Mouse (Mus musculus): Measurements from ENCODE around the gene Ankrd11. TPM values are rescaled to one million over a fixed set of nuclear protein-coding genes. Genes with fewer than 3 reads are reported as not detected.
"Not testable (repeated sequence)": the region's sequence is repeated elsewhere in the genome, so short reads cannot be mapped to it uniquely, and the experiment has no call there.

The Ankrd11 gene
- polyA plus RNA-seq, 1 experiment from 2014 or later: 46.2 TPM

DNA sequence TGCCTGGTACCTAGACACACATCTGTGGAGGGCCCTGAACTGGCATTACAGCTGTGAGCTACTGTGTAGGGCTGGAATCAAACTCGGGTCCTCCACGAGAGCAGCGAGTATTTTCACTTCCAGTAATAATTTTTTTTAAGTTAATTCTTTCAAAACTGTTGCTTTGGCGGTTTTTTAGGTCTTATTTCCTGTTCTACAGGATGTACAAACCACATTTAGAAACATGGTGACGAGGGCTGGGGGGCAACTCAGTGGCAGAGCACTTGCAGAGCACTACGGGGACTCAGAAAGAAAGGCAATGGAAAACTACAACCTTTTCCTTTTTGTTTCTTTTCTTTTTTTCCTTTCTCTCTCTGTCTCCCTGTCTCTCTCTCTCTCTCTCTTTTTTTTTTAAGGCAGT is 7.9 kb downstream of the Ankrd11 start:
- no peak overlapping the region for H3K27ac ChIP-seq (replicated peaks; ENCODE audit: low read depth, low read length)
- ATAC-seq (ENCODE audit: low FRiP score, low TSS enrichment) (no peak), DNase-seq (no peak)
- H3K9me3 ChIP-seq (ENCODE audit: control insufficient read depth, low read length): no peaks in the 10 kb centered on the region
- H3K4me1 ChIP-seq (ENCODE audit: control insufficient read depth, insufficient read depth, low read length): peaks cover 9% of the 10 kb centered on the region
- H3K4me3 ChIP-seq (replicated peaks; ENCODE audit: low read depth, low read length): no peak overlapping the region
- H3K9ac ChIP-seq (replicated peaks; ENCODE audit: low read length): no peak overlapping the region
- H3K4me2 ChIP-seq (ENCODE audit: low read length): no peak overlapping the region
- WGBS: 90% methylated on average over 6 of the region's 6 CpGs
- H3K36me3 ChIP-seq (ENCODE audit: control insufficient read depth, insufficient read depth, low read length): no peaks in the 10 kb centered on the region
- H3K27me3 ChIP-seq (ENCODE audit: control insufficient read depth, insufficient read depth, low read length): no peaks in the 10 kb centered on the region

GRCm38 (mm10) chr8:123033431-123033830 is 8.6 kb downstream of the Ankrd11 start:
- Histone ChIP-seq H3K36me3 (ENCODE audit: control insufficient read depth, insufficient read depth, low read length) (no peaks in the 10 kb centered on the region), H3K27ac (replicated peaks; ENCODE audit: low read depth, low read length) (no peak overlapping the region), H3K4me3 (replicated peaks; ENCODE audit: low read depth, low read length) (no peak overlapping the region), H3K9me3 (ENCODE audit: control insufficient read depth, low read length) (no peaks in the 10 kb centered on the region), H3K4me1 (ENCODE audit: control insufficient read depth, insufficient read depth, low read length) (peaks cover 2% of the 10 kb centered on the region), H3K27me3 (ENCODE audit: control insufficient read depth, insufficient read depth, low read length) (no peaks in the 10 kb centered on the region), H3K4me2 (ENCODE audit: low read length) (no peak overlapping the region), H3K9ac (replicated peaks; ENCODE audit: low read length) (no peak overlapping the region)
- ATAC-seq (ENCODE audit: low FRiP score, low TSS enrichment) (no peak), DNase-seq (no peak)

GRCm38 (mm10) chr8:123032730-123033129 is 9.3 kb downstream of the Ankrd11 start:
- DNase-seq: no peak

GRCm38 (mm10) chr8:123031321-123031978 is 10.6 kb downstream of the Ankrd11 start:
- Histone ChIP-seq H3K27me3 (ENCODE audit: control insufficient read depth, insufficient read depth, low read length) (no peaks in the 10 kb centered on the region), H3K36me3 (ENCODE audit: control insufficient read depth, insufficient read depth, low read length) (no peaks in the 10 kb centered on the region), H3K4me3 (replicated peaks; ENCODE audit: low read depth, low read length) (no peak overlapping the region), H3K4me2 (ENCODE audit: low read length) (no peak overlapping the region), H3K9me3 (ENCODE audit: control insufficient read depth, low read length) (no peaks in the 10 kb centered on the region), H3K4me1 (ENCODE audit: control insufficient read depth, insufficient read depth, low read length) (no peaks in the 10 kb centered on the region), H3K9ac (replicated peaks; ENCODE audit: low read length) (no peak overlapping the region), H3K27ac (replicated peaks; ENCODE audit: low read depth, low read length) (no peak overlapping the region)
- no peak for DNase-seq
- no peak for ATAC-seq (ENCODE audit: low FRiP score, low TSS enrichment)
- 85% methylated on average over 7 of the region's 7 CpGs for WGBS

More at GRCm38 (mm10) chr8:123032730-123033129, 9.3 kb downstream of the Ankrd11 start:
- Histone ChIP-seq H3K9me3 (ENCODE audit: control insufficient read depth, low read length) (no peaks in the 10 kb centered on the region), H3K4me3 (replicated peaks; ENCODE audit: low read depth, low read length) (no peak overlapping the region), H3K9ac (replicated peaks; ENCODE audit: low read length) (no peak overlapping the region), H3K27ac (replicated peaks; ENCODE audit: low read depth, low read length) (no peak overlapping the region), H3K27me3 (ENCODE audit: control insufficient read depth, insufficient read depth, low read length) (no peaks in the 10 kb centered on the region), H3K36me3 (ENCODE audit: control insufficient read depth, insufficient read depth, low read length) (no peaks in the 10 kb centered on the region), H3K4me2 (ENCODE audit: low read length) (no peak overlapping the region), H3K4me1 (ENCODE audit: control insufficient read depth, insufficient read depth, low read length) (no peaks in the 10 kb centered on the region)
- no peak for ATAC-seq (ENCODE audit: low FRiP score, low TSS enrichment)

GRCm38 (mm10) chr8:123030091-123030490 is 12.0 kb downstream of the Ankrd11 start:
- not testable (repeated sequence) for H3K4me2 ChIP-seq (ENCODE audit: low read length); H3K36me3 ChIP-seq (ENCODE audit: control insufficient read depth, insufficient read depth, low read length); H3K4me1 ChIP-seq (ENCODE audit: control insufficient read depth, insufficient read depth, low read length); H3K27me3 ChIP-seq (ENCODE audit: control insufficient read depth, insufficient read depth, low read length); H3K9me3 ChIP-seq (ENCODE audit: control insufficient read depth, low read length); H3K27ac ChIP-seq (replicated peaks; ENCODE audit: low read depth, low read length); ATAC-seq (ENCODE audit: low FRiP score, low TSS enrichment); H3K9ac ChIP-seq (replicated peaks; ENCODE audit: low read length); H3K4me3 ChIP-seq (replicated peaks; ENCODE audit: low read depth, low read length); DNase-seq
- 89% methylated on average over 5 of the region's 5 CpGs for WGBS

DNA sequence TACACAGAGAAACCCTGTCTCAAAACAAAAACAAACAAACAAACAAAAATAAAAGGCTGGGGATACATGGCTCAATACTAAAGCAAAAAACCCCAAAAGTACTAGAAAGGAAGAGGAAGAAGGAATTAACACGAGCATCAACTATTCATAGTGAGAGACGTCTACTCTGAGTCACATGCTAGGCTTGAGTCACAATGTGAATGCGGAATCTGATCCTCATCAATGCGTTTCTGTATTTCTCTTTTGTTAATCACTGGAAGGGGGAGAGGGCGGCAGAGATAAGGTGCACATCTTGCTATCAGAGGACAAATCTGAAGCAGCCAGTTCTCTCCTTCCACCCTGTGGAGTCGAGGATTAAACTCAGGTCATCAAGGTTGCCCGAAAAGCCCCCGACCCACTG is 14.3 kb downstream of the Ankrd11 start:
- Histone ChIP-seq H3K36me3 (ENCODE audit: control insufficient read depth, insufficient read depth, low read length) (no peaks in the 10 kb centered on the region), H3K27ac (replicated peaks; ENCODE audit: low read depth, low read length) (no peak overlapping the region), H3K4me3 (replicated peaks; ENCODE audit: low read depth, low read length) (no peak overlapping the region), H3K27me3 (ENCODE audit: control insufficient read depth, insufficient read depth, low read length) (no peaks in the 10 kb centered on the region), H3K4me1 (ENCODE audit: control insufficient read depth, insufficient read depth, low read length) (no peaks in the 10 kb centered on the region), H3K4me2 (ENCODE audit: low read length) (no peak overlapping the region), H3K9me3 (ENCODE audit: control insufficient read depth, low read length) (no peaks in the 10 kb centered on the region), H3K9ac (replicated peaks; ENCODE audit: low read length) (no peak overlapping the region)
- ATAC-seq (ENCODE audit: low FRiP score, low TSS enrichment): no peak
- no peak for DNase-seq
- 90% methylated on average over 8 of the region's 8 CpGs for WGBS

DNA sequence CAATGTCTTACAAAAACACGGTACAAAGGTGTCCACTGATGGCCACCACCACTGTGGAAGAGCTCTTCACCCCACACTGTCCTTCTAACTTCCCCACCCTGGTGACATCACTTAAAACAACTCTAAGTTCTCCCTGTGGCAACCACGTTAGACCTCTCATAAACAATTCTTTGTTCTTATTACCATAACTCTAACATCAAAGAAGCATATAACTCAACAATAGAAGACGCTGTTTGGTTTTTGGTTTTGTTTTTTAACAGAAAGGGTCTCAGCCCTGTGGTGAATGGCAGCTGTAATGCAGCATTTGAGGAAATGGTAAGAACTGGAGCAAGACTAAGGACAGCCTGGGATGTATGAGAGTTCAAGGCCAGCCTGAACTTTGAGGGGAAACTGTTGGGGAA is 16.1 kb downstream of the Ankrd11 start:
- Histone ChIP-seq H3K27me3 (ENCODE audit: control insufficient read depth, insufficient read depth, low read length) (no peaks in the 10 kb centered on the region), H3K9ac (replicated peaks; ENCODE audit: low read length) (no peak overlapping the region), H3K9me3 (ENCODE audit: control insufficient read depth, low read length) (no peaks in the 10 kb centered on the region), H3K4me1 (ENCODE audit: control insufficient read depth, insufficient read depth, low read length) (no peaks in the 10 kb centered on the region), H3K4me3 (replicated peaks; ENCODE audit: low read depth, low read length) (no peak overlapping the region), H3K36me3 (ENCODE audit: control insufficient read depth, insufficient read depth, low read length) (no peaks in the 10 kb centered on the region), H3K27ac (replicated peaks; ENCODE audit: low read depth, low read length) (no peak overlapping the region), H3K4me2 (ENCODE audit: low read length) (no peak overlapping the region)
- ATAC-seq (ENCODE audit: low FRiP score, low TSS enrichment): no peak
- no peak for DNase-seq
- 85% methylated on average over 3 of the region's 3 CpGs for WGBS

DNA sequence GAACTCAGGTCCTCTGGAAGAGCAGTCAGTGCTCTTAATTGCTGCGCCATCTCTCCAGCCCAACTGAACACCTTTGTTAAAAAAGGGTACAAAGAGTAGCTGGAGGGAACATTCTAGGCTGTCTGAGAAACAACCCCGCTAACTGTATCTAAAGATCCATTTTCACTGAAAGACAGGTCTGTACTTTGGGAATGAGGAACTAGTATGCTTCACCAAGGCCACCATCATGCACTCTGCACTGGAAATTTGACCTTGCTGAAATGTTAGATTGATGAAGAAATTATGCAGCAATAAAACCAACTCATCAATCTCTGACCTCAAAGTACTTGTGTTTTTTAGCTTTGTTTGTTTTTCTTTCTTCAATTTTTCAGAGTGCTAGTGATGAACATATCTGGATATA is 17.9 kb downstream of the Ankrd11 start:
- ATAC-seq (ENCODE audit: low FRiP score, low TSS enrichment) (no peak), DNase-seq (no peak)
- Histone ChIP-seq H3K4me1 (ENCODE audit: control insufficient read depth, insufficient read depth, low read length) (0 out of 2 replicates have a peak, but pooled peaks cover 2% of the 10 kb centered on the region), H3K4me3 (replicated peaks; ENCODE audit: low read depth, low read length) (no peak overlapping the region), H3K27me3 (ENCODE audit: control insufficient read depth, insufficient read depth, low read length) (no peaks in the 10 kb centered on the region), H3K36me3 (ENCODE audit: control insufficient read depth, insufficient read depth, low read length) (no peaks in the 10 kb centered on the region), H3K4me2 (ENCODE audit: low read length) (no peak overlapping the region), H3K27ac (replicated peaks; ENCODE audit: low read depth, low read length) (no peak overlapping the region), H3K9me3 (ENCODE audit: control insufficient read depth, low read length) (no peaks in the 10 kb centered on the region), H3K9ac (replicated peaks; ENCODE audit: low read length) (no peak overlapping the region)
- WGBS: 99% methylated on average over 2 of the region's 2 CpGs

DNA sequence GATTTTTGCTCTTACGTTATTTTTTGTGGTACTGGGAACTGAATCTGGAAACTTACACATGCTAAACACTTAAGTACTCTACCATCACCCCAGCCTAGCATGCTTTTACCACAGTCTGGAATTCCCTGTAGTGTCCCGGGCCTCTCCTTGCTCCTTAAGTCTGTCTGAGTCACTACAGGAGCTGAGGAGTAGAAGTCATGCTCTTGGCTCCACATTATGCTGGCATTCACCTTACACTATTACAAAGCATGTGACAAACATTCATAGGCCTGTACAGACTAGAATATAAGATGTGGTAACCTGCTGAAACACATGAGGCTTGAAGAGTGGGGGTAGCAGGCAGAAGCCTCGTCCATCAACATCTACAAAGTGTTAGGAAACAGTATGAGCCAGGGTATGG is 19.4 kb downstream of the Ankrd11 start:
- no peak overlapping the region for H3K4me2 ChIP-seq (ENCODE audit: low read length)
- H3K27me3 ChIP-seq (ENCODE audit: control insufficient read depth, insufficient read depth, low read length): no peaks in the 10 kb centered on the region
- 90% methylated on average over 3 of the region's 3 CpGs for WGBS
- ATAC-seq (ENCODE audit: low FRiP score, low TSS enrichment): no peak
- DNase-seq: no peak
- no peak overlapping the region for H3K4me3 ChIP-seq (replicated peaks; ENCODE audit: low read depth, low read length)
- H3K9ac ChIP-seq (replicated peaks; ENCODE audit: low read length): no peak overlapping the region
- H3K9me3 ChIP-seq (ENCODE audit: control insufficient read depth, low read length): no peaks in the 10 kb centered on the region
- no peaks in the 10 kb centered on the region for H3K36me3 ChIP-seq (ENCODE audit: control insufficient read depth, insufficient read depth, low read length)
- 0 out of 2 replicates have a peak, but pooled peaks cover 9% of the 10 kb centered on the region for H3K4me1 ChIP-seq (ENCODE audit: control insufficient read depth, insufficient read depth, low read length)
- no peak overlapping the region for H3K27ac ChIP-seq (replicated peaks; ENCODE audit: low read depth, low read length)
